Mouse (Mus musculus): Measurements from ENCODE around the gene Lrrc27.

- TF ChIP-seq POLR2A (IDR thresholded peaks at IDR 0.05; ENCODE audit: borderline replicate concordance, low read depth, low read length), result no peak
- no peak for TF ChIP-seq CTCF (IDR thresholded peaks at IDR 0.05; ENCODE audit: low read depth, low read length)
Measured at GRCm38 (mm10) chr7:139214160-139214559, 1.4 kb downstream of the Lrrc27 start.
